Mouse (Mus musculus) C2C12 (cell line): ENCODE results near the gene Tspan2.

Source experiments
- CEBPB ChIP-seq: IDR thresholded peaks from one replicate; pipeline ENCODE4 v1.6.1; 2011; ENCODE audit warnings: low read depth, mild to moderate bottlenecking, control low read depth, moderate library complexity
- CTCF ChIP-seq: IDR thresholded peaks from one replicate; pipeline ENCODE4 v1.5.1; 2011; ENCODE audit not compliant: control insufficient read depth, insufficient read depth, insufficient read length
- FOSL1 ChIP-seq: IDR thresholded peaks from one replicate; pipeline ENCODE4 v1.8.0; 2011; ENCODE audit warnings: mild to moderate bottlenecking, low read length; ENCODE audit not compliant: poor library complexity, insufficient read depth, severe bottlenecking
- MAX ChIP-seq: IDR thresholded peaks from one replicate; pipeline ENCODE4 v1.6.1; 2011; ENCODE audit warnings: mild to moderate bottlenecking, control low read depth
- MYOD1 ChIP-seq: IDR thresholded peaks from one replicate; pipeline ENCODE4 v1.6.1; 2011; ENCODE audit warnings: low read depth; ENCODE audit not compliant: control insufficient read depth, insufficient read length
- USF1 ChIP-seq: IDR thresholded peaks from one replicate; pipeline ENCODE4 v1.6.1; 2011; ENCODE audit warnings: low read depth, mild to moderate bottlenecking, control low read depth, moderate library complexity

DNA sequence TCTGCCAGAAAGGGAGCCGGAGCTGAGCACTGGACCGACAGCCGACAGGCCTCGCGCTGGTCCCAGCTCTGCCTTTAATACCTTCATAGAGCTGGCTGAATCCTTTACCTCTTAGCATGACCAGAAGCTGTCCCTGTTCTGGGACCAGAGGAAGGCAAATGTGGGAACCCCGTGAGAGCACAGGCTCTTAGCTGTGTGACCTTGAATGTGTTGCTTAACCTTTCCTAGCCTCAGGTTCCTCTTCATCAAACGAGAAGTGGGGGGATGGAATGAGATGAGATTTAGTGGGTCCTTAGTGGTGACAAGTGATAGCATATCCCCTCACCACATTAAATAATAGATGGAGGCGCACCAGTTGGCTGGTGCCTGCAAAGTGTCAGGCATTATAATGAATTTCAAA, 18.5 kb upstream of the Tspan2 start:
- no peak for TF ChIP-seq CTCF
- TF ChIP-seq CEBPB = no peak
- TF ChIP-seq FOSL1 = no peak
- no peak for TF ChIP-seq USF1
- no peak for TF ChIP-seq MYOD1
- no peak for TF ChIP-seq MAX
